19 mouse cellular contexts compared by ENCODE assay signal in genomic region chr14:13252594-13252993, GRCm38 (mm10). TPM values are rescaled to one million over a fixed set of nuclear protein-coding genes. Genes with fewer than 3 reads are reported as not detected.
"Had no signal": no experiment of that assay in that cellular context is flagged by ENCODE, and none has a peak within 500 bp of the region (broad histone marks: within the 10 kb centered on the region; RNA-seq: fewer than 3 reads in every experiment).

No protein-coding gene starts in this region.

- H3K4me2 ChIP-seq: lung, embryonic 15.5 days; midbrain, embryonic 11.5 days; midbrain, embryonic 13.5 days; midbrain, embryonic 15.5 days; neural tube, embryonic 12.5 days; stomach, embryonic 15.5 days had no signal

- H3K27ac ChIP-seq: lung, embryonic 15.5 days; macrophage; midbrain, embryonic 13.5 days; midbrain, embryonic 15.5 days; neural tube, embryonic 12.5 days; stomach, embryonic 15.5 days; stomach, postnatal 0 days had no signal

- H3K4me1 ChIP-seq: lung, embryonic 15.5 days; megakaryocyte, embryonic 14.5 days; midbrain, embryonic 13.5 days; midbrain, embryonic 15.5 days; neural tube, embryonic 12.5 days; stomach, embryonic 15.5 days had no signal

- H3K36me3 ChIP-seq: lung, embryonic 15.5 days; midbrain, embryonic 13.5 days; midbrain, embryonic 15.5 days; neural tube, embryonic 12.5 days; stomach, embryonic 15.5 days had no signal

- H3K4me3 ChIP-seq: lung, embryonic 15.5 days; megakaryocyte, embryonic 14.5 days; midbrain, embryonic 13.5 days; midbrain, embryonic 15.5 days; neural tube, embryonic 12.5 days; stomach, embryonic 15.5 days had no signal

- H3K27me3 ChIP-seq: lung, embryonic 15.5 days; megakaryocyte, embryonic 14.5 days; midbrain, embryonic 13.5 days; midbrain, embryonic 15.5 days; neural tube, embryonic 12.5 days; stomach, embryonic 15.5 days had no signal

- ATAC-seq: liver, postnatal 0 days; lung, postnatal 0 days; midbrain, embryonic 13.5 days; midbrain, embryonic 15.5 days had no signal

- H3K9me3 ChIP-seq: lung, embryonic 15.5 days; midbrain, embryonic 13.5 days; midbrain, embryonic 15.5 days; neural tube, embryonic 12.5 days; stomach, embryonic 15.5 days had no signal

- H3K9ac ChIP-seq: liver, postnatal 0 days; lung, embryonic 15.5 days; midbrain, embryonic 13.5 days; midbrain, embryonic 15.5 days; neural tube, embryonic 12.5 days; stomach, embryonic 15.5 days had no signal

- DNase-seq: liver, postnatal 0 days; lung, adult 2 months; lung, postnatal 14 days; lung, postnatal 36 days; right cerebral cortex, postnatal 14 days; thymus, adult 2 months; thymus, postnatal 36 days had no signal

RNA-seq across cellular contexts. Expression of gene Synpr, which starts 32.0 kb away (rescaled TPM):
- polyA plus RNA-seq: liver, postnatal 0 days; lung, adult 2 months; macrophage; spleen, adult 2 months; testis, adult 2 months had no signal
